Mouse (Mus musculus): ENCODE measurements around the gene Gucy2d. TPM values are rescaled to one million over a fixed set of nuclear protein-coding genes. Genes with fewer than 3 reads are reported as not detected.

The Gucy2d gene
- not detected in 2 replicates for polyA plus RNA-seq (2014; fragmentation: Nextera tagmentation; extraction: Ambion mirVana)

DNA sequence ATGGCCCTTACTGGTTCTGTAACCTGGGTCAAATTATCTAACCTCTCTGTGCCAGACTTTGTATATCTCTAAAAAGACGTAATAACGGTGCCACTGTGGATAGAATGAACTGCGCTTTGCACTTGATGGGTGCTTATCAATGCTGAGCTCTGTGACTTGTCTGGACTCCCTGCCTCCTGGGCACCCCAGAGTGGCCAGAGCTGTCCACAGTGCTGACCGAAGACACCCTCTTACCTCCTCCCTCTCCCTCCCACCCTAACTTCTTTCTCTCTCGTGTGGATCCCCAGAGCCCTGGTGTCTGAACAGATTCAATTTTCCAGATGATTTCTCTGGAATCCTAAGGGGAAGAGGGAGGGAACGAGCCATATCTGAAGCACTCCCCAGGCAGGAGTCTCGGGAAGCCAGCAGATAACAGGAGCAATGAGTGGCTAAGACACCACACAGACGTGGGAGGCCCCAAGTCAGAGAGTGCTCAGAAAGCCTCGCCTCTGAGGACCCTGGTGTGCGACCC is at the start of gene Gucy2d:
Gene Gucy2d (plus strand): TSS at position 461 of the 511 bp plus-strand sequence.
- Histone ChIP-seq H3K9ac (ENCODE audit: low read length) (no peak within 1 kb of the TSS), H3K27me3 (ENCODE audit: control insufficient read depth, insufficient read depth, low read length) (no peaks in the 10 kb centered on the region), H3K4me3 (ENCODE audit: low read depth, low read length) (no peak within 1 kb of the TSS), H3K9me3 (ENCODE audit: control insufficient read depth, low read length) (no peaks in the 10 kb centered on the region), H3K4me2 (ENCODE audit: low read depth, low read length, severe bottlenecking) (no peak within 1 kb of the TSS), H3K36me3 (ENCODE audit: control insufficient read depth, insufficient read depth, low read length) (no peaks in the 10 kb centered on the region), H3K4me1 (replicated peaks; ENCODE audit: control insufficient read depth, insufficient read depth, low read length) (no peaks in the 10 kb centered on the region), H3K27ac (ENCODE audit: low read depth, low read length) (no peak within 1 kb of the TSS)
- 53% methylated on average over 10 of the region's 10 CpGs for WGBS
- DNase-seq (ENCODE audit: low spot score) (no peak), ATAC-seq (replicated peaks; ENCODE audit: low FRiP score) (no peak)

- no peaks in the 10 kb centered on the region for H3K36me3 ChIP-seq (ENCODE audit: control insufficient read depth, insufficient read depth, low read length)
- DNase-seq (ENCODE audit: low spot score), result no peak
- no peak overlapping the region for H3K27ac ChIP-seq (ENCODE audit: low read depth, low read length)
- no peaks in the 10 kb centered on the region for H3K9me3 ChIP-seq (ENCODE audit: control insufficient read depth, low read length)
- no peak for ATAC-seq (replicated peaks; ENCODE audit: low FRiP score)
- H3K4me2 ChIP-seq (ENCODE audit: low read depth, low read length, severe bottlenecking), result no peak overlapping the region
- no peak overlapping the region for H3K9ac ChIP-seq (ENCODE audit: low read length)
- no peaks in the 10 kb centered on the region for H3K4me1 ChIP-seq (replicated peaks; ENCODE audit: control insufficient read depth, insufficient read depth, low read length)
- H3K27me3 ChIP-seq (ENCODE audit: control insufficient read depth, insufficient read depth, low read length), result no peaks in the 10 kb centered on the region
- no peak overlapping the region for H3K4me3 ChIP-seq (ENCODE audit: low read depth, low read length)
- 78% methylated on average over 2 of the region's 2 CpGs for WGBS
Measured at GRCm38 (mm10) chr7:98390486-98390885, 49.7 kb upstream of the Gucy2d start.

GRCm38 (mm10) chr7:98391351-98391936 is 48.8 kb upstream of the Gucy2d start:
- ATAC-seq (replicated peaks; ENCODE audit: low FRiP score), result no peak
- Histone ChIP-seq H3K27me3 (ENCODE audit: control insufficient read depth, insufficient read depth, low read length) (no peaks in the 10 kb centered on the region), H3K27ac (ENCODE audit: low read depth, low read length) (no peak overlapping the region), H3K9me3 (ENCODE audit: control insufficient read depth, low read length) (no peaks in the 10 kb centered on the region), H3K4me3 (ENCODE audit: low read depth, low read length) (no peak overlapping the region), H3K4me1 (replicated peaks; ENCODE audit: control insufficient read depth, insufficient read depth, low read length) (no peaks in the 10 kb centered on the region), H3K36me3 (ENCODE audit: control insufficient read depth, insufficient read depth, low read length) (no peaks in the 10 kb centered on the region), H3K4me2 (ENCODE audit: low read depth, low read length, severe bottlenecking) (no peak overlapping the region), H3K9ac (ENCODE audit: low read length) (no peak overlapping the region)
- WGBS, result 93% methylated on average over 7 of the region's 7 CpGs
- no peak for DNase-seq (ENCODE audit: low spot score)

DNA sequence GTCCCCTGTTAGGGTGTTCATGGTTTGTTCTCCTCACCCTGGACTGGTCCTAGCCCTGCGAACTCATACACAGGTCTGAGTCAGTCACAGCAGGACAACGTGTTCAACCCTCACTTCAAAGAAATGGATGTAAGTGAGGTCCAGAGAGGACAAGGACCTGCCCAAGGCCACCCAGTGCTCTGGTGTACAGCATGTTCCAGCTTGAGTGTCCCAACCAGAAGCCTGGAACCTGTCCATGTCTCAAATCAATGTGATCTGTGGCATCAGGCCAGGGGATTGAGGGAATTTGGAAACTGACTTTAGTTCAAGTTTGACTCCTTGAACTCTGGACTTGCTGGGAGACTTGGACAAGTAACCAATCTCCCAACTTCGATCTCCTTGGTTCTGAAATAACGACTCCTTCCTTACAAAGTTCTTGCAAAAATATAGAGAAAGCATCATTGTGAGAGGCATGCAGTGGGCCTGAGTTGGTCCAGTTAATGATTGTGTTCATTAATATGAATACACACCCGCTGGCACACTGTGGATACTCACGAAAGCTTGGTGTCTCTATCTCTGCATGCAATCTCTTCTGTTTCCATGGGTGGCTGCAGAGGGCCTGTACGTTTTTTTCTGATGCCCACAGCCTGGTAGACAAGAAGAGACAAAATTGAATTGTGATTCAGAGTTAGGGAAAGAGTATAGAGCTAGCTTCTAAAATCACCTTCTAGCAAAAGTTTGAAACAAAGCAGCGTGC is 47.6 kb upstream of the Gucy2d start:
- no peaks in the 10 kb centered on the region for H3K4me1 ChIP-seq (replicated peaks; ENCODE audit: control insufficient read depth, insufficient read depth, low read length)
- 83% methylated on average over 8 of the region's 8 CpGs for WGBS
- H3K27ac ChIP-seq (ENCODE audit: low read depth, low read length), result no peak overlapping the region
- H3K36me3 ChIP-seq (ENCODE audit: control insufficient read depth, insufficient read depth, low read length), result no peaks in the 10 kb centered on the region
- H3K9ac ChIP-seq (ENCODE audit: low read length), result no peak overlapping the region
- H3K27me3 ChIP-seq (ENCODE audit: control insufficient read depth, insufficient read depth, low read length), result no peaks in the 10 kb centered on the region
- no peak overlapping the region for H3K4me2 ChIP-seq (ENCODE audit: low read depth, low read length, severe bottlenecking)
- H3K9me3 ChIP-seq (ENCODE audit: control insufficient read depth, low read length), result no peaks in the 10 kb centered on the region
- ATAC-seq (replicated peaks; ENCODE audit: low FRiP score), result no peak
- H3K4me3 ChIP-seq (ENCODE audit: low read depth, low read length), result no peak overlapping the region
- no peak for DNase-seq (ENCODE audit: low spot score)

DNA sequence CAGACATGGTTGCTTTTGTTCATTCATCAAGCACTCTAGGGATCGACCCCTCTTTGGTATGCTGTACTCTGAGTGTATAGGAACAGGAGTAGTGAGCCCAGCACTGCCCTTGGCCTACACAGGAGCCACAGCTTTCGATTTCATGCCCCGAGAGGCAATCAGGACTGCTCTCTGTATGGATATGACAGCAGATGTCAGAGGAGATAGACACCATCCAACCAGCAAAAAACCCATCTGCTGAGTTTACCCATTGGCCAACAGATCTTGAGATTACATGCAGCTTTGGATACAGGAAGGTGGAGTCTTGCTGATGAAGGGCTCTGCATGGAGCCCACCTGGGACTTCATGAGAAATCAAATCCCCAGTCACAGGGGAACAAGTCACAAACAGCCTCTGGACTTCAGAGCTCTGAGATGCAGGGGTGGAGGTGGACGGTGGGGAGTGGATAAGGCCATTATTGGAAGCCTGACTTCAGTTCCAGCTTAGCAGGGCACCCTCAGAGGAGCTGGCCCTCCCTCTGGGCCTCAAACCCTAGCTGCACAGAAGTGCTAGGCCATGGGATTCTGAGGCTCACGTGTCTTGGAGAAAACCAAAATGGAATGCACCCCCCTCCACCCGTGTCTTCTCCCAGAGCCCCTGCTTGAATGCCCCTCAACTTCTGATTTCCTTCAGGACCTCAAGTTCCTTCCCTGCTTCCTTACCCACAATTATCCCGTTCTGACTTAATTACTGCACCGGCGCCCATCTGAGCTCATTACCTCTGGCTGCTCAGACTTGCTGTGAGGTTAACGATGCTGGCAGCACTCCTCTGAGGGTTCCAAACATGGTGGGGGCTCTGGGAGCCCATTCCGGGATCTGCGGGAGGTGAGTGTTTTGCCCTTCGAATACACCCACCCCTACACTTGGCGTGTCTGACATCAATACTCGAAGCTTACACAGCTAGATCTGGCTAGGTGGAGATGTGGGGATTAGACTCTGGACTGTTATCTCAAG is 37.3 kb upstream of the Gucy2d start:
- H3K27me3 ChIP-seq (ENCODE audit: control insufficient read depth, insufficient read depth, low read length), result no peaks in the 10 kb centered on the region
- no peak for ATAC-seq (replicated peaks; ENCODE audit: low FRiP score)

DNA sequence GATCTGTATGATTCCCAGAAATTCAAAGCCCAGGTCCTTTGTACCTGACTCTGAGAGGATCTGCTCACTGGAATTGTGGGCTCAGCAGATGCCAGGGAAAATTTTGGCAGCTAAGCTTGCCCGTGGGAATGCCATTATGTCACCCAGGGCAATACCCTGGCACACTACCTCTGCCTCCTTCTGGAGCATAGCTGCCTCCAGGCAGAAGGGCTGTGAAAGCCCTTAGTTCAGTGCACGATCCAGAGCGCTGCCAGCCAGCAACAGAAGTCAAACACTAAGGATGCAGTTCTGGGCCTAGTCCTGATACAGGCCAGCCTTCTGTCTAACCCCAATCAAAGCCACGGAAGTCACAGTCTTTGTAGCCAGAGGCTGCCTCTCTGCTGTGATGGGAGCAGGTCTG is 36.2 kb upstream of the Gucy2d start:
- H3K27me3 ChIP-seq (ENCODE audit: control insufficient read depth, insufficient read depth, low read length), result no peaks in the 10 kb centered on the region
- no peaks in the 10 kb centered on the region for H3K36me3 ChIP-seq (ENCODE audit: control insufficient read depth, insufficient read depth, low read length)
- H3K27ac ChIP-seq (ENCODE audit: low read depth, low read length), result no peak overlapping the region
- 69% methylated on average over 4 of the region's 4 CpGs for WGBS
- H3K4me3 ChIP-seq (ENCODE audit: low read depth, low read length), result no peak overlapping the region
- no peak overlapping the region for H3K9ac ChIP-seq (ENCODE audit: low read length)
- ATAC-seq (replicated peaks; ENCODE audit: low FRiP score) (no peak), DNase-seq (ENCODE audit: low spot score) (no peak)
- H3K9me3 ChIP-seq (ENCODE audit: control insufficient read depth, low read length), result no peaks in the 10 kb centered on the region; the same call in 1 of the 2 replicates
- no peak overlapping the region for H3K4me2 ChIP-seq (ENCODE audit: low read depth, low read length, severe bottlenecking)
- 0 out of 2 replicates have a peak, but pooled peaks cover 3% of the 10 kb centered on the region for H3K4me1 ChIP-seq (replicated peaks; ENCODE audit: control insufficient read depth, insufficient read depth, low read length)

More for the DNA sequence above, 37.3 kb upstream of the Gucy2d start:
- Histone ChIP-seq H3K36me3 (ENCODE audit: control insufficient read depth, insufficient read depth, low read length) (no peaks in the 10 kb centered on the region), H3K9ac (ENCODE audit: low read length) (no peak overlapping the region), H3K9me3 (ENCODE audit: control insufficient read depth, low read length) (no peaks in the 10 kb centered on the region; the same call in 1 of the 2 replicates), H3K27ac (ENCODE audit: low read depth, low read length) (no peak overlapping the region), H3K4me2 (ENCODE audit: low read depth, low read length, severe bottlenecking) (no peak overlapping the region), H3K4me1 (replicated peaks; ENCODE audit: control insufficient read depth, insufficient read depth, low read length) (0 out of 2 replicates have a peak, but pooled peaks cover 3% of the 10 kb centered on the region), H3K4me3 (ENCODE audit: low read depth, low read length) (no peak overlapping the region)
- no peak for DNase-seq (ENCODE audit: low spot score)
- WGBS, result 55% methylated on average over 15 of the region's 15 CpGs

DNA sequence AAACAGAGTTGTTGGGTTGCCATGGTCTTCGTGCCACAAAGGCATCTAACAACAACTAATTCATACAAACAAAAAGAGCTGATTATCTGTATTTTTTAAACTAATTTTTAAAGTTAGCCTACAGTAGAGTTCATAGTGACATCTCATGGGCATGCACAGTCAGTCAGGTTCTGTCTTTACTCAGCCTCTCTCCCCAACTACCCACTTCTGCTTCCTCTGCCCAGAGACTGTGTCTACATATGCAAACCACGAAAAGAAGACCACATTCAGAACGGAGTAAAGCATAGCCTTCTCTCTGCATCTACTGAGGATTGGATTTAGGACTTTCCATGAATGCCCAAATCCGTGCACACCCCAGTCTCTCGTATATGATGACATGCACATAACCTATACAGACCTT is 32.6 kb upstream of the Gucy2d start:
- H3K36me3 ChIP-seq (ENCODE audit: control insufficient read depth, insufficient read depth, low read length), result no peaks in the 10 kb centered on the region
- ATAC-seq (replicated peaks; ENCODE audit: low FRiP score) (no peak), DNase-seq (ENCODE audit: low spot score) (no peak)
- no peak overlapping the region for H3K9ac ChIP-seq (ENCODE audit: low read length)
- no peak overlapping the region for H3K4me3 ChIP-seq (ENCODE audit: low read depth, low read length)
- no peak overlapping the region for H3K27ac ChIP-seq (ENCODE audit: low read depth, low read length)
- H3K9me3 ChIP-seq (ENCODE audit: control insufficient read depth, low read length), result no peaks in the 10 kb centered on the region
- 86% methylated on average over 5 of the region's 5 CpGs for WGBS
- no peak overlapping the region for H3K4me2 ChIP-seq (ENCODE audit: low read depth, low read length, severe bottlenecking)
- 0 out of 2 replicates have a peak, but pooled peaks cover 3% of the 10 kb centered on the region for H3K4me1 ChIP-seq (replicated peaks; ENCODE audit: control insufficient read depth, insufficient read depth, low read length)
- H3K27me3 ChIP-seq (ENCODE audit: control insufficient read depth, insufficient read depth, low read length), result no peaks in the 10 kb centered on the region

DNA sequence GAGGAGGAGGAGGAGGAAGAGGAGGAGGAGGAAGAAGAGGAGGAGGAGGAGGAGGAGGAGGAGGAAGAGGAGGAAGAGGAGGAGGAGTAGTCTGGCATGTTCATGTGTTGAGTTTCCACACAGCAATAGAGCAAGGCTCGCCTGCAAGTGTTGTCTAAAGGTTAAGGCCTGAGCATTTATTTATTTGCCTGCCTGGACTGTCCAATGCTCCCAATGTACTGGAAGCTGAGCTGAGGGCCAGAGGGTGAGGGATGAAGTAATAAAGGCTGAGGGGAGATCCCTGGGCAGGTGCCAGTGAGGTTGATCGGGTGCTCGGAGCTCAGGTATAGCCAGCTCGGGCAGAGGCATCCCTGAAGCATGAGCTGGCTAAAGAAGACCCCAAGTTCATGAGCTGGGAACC is 27.1 kb upstream of the Gucy2d start:
- Histone ChIP-seq H3K9ac (ENCODE audit: low read length) (no peak overlapping the region), H3K4me2 (ENCODE audit: low read depth, low read length, severe bottlenecking) (no peak overlapping the region), H3K27me3 (ENCODE audit: control insufficient read depth, insufficient read depth, low read length) (no peaks in the 10 kb centered on the region), H3K36me3 (ENCODE audit: control insufficient read depth, insufficient read depth, low read length) (no peaks in the 10 kb centered on the region), H3K27ac (ENCODE audit: low read depth, low read length) (no peak overlapping the region), H3K4me1 (replicated peaks; ENCODE audit: control insufficient read depth, insufficient read depth, low read length) (no peaks in the 10 kb centered on the region), H3K4me3 (ENCODE audit: low read depth, low read length) (no peak overlapping the region), H3K9me3 (ENCODE audit: control insufficient read depth, low read length) (no peaks in the 10 kb centered on the region)
- 91% methylated on average over 4 of the region's 4 CpGs for WGBS
- no peak for ATAC-seq (replicated peaks; ENCODE audit: low FRiP score)
- no peak for DNase-seq (ENCODE audit: low spot score)

Measured in forebrain, embryonic 11.5 days (tissue).